Mouse (Mus musculus) thymus, postnatal 10 days (tissue): Measurements from ENCODE around the gene Kcnj6.
A peak's percentile ranks its signal among the peaks of the same experiment; 100 is the strongest.
"Not testable (repeated sequence)": the region's sequence is repeated elsewhere in the genome, so short reads cannot be mapped to it uniquely, and the experiment has no call there.

Experiments
- DNase-seq, 2 experiments: peaks; one replicate each; pipeline ENCODE4 v3.0.0; 2021; ENCODE audit warnings: low spot score in 2 of 2

The Kcnj6 gene

DNA sequence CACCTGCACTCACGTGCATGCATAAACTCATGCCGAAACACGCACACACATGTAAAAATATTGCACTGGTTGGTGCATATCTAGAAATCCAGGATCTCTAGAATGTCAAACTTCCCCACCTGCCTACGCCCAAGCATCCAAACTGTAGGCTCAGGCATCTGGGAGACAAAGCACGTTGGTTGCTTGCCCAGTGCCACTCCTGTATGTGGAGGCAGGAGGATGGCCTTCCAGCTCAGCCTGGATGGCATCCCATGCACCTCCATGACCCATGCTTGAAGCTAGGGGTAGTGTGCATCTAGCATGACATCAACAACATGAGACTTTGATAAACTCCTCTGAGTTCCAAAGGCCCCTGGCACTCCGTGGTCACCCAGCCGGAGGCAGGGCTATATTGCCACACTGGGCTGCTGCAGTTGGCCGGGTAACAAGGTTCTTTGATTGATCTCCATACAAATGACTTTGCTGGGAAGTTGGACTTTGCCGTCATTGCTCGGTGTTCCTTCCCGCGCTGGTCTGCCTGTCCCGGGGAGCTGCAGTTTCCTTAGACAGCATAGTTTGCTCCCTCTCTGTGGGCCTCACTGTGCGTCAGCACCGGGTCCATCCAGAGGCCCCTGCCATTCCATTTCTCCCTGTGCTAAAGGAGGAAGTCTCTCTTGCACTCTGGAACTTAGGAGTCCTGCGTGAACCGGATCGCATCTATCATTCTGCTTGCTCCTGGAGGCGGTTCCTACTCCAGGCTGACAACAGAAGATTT, 144.9 kb downstream of the Kcnj6 start:
- no peak for DNase-seq

- DNase-seq, result no peak
Observed at GRCm38 (mm10) chr16:94850393-94850792, 147.1 kb downstream of the Kcnj6 start.

GRCm38 (mm10) chr16:94845996-94846395, 151.5 kb downstream of the Kcnj6 start:
- DNase-seq, result no peak

DNA sequence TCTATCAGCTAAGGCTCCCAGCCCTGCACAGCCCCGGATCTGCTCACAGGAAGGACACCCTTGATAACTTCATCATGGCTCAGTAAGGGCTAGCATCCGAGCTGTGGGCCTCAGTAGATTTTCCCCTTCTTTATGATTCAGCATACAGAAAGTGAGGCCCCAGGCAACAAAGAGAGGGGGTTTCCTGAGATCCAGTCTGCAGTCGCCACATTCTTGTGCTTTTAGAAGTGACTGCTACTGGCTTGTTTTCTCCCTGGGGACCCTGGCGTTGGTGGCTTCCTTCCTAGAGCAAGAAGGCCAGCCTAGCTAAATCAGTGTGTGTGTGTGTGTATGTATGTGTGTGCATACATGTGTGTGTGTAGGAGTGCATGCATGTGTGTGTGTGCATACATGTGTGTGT, 152.7 kb downstream of the Kcnj6 start:
- DNase-seq, result no peak

DNA sequence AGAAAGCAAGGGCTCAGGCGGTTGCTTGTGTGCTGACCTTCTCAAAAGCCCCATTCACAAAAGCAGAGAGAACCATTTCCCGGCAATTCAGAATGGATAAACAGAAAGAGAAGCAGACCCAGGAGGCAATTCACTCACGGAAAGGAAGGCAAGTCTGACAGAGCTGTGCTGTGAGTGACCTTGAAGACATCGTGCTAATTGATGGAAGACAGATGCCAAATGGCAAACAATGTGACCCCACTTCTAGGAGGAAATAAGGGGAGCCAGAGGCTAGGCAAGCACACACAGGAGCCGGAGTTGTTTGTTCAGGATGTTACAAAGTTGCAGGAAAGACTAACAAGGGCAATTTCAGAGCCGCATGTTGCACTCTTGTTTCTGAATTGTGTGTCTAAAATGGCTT, 158.1 kb downstream of the Kcnj6 start:
- DNase-seq, result no peak

DNA sequence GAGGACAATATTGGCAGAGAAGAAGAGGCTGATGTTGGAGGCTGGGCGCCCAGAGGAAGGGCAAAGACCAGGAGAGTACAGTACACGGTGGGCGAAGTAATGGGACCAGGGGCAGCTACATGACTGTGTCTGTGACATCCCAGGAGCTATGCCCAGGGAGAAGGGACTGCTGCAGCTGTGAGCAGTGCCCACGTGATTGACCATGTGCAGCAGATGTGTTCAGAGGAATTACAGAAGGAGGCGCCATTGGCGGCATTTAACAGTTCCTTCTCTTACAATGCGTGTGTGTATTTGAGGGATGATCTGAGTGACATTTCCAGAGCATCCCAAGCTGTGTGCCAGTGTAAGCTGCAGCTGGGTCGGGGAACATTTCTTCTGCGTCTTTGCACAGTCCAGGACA, 159.6 kb downstream of the Kcnj6 start:
- DNase-seq, result no peak

DNA sequence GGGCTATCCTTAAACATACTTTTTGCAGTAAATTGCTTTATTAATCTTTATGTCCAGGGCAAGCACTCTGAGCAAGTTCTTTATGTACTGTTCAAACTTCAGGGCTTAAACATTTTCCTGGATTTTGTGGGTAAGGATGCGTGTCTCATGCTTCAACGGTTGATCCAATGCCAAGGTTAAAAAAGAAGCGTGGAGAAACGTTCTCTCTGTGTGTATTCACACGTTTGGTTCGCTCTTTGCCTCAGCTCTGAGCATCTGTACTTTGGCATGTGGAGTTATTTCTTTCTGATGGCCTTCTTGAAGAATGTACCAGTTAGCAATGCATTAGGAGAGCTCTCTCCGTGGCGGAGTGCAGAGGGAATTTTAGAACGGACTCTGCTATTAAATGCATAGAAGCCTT, 163.0 kb downstream of the Kcnj6 start:
- DNase-seq, result no peak

DNA sequence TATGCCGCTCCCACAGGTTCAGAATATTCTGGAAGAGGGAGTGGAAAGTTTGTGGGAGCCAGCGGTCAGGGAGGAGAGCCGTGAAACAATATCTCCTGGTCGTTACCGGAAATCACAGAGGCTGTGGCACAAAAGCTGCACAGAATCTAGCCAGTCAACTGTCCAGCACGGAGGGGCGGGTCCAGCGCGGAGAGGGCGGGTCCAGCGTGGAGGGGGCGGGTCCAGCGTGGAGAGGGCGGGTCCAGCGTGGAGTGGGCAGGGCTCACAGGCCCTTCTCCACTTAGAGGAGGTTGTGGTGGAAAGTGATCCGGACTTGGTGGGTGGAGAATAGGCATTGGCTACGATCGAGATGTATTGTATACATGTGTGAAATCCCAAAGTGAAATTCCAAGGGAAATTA, 169.3 kb downstream of the Kcnj6 start:
- no peak for DNase-seq

DNA sequence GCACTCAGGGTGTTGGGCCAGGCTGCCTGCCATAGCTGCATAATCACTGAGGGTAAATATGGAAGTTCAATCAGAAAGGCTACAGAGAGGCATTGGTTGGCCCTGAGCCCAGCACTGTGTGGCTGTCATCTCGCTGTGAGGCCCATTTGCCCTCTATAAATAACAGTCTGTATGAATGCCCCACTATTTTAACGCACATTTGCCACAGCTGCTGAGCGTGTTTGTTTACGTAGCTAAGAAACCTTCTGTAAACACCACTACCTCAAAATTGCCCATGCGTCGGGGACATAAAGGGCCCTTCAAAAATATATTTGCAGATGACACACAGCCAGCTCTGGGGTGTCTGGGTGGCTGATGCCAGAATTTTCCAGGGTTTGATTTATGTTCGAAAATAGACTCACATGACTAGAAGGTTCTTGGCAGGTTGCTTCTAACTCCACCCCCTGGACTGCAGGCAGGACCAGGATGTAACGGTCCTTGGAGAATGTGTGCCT, 170.4 kb downstream of the Kcnj6 start:
- DNase-seq, result no peak

DNA sequence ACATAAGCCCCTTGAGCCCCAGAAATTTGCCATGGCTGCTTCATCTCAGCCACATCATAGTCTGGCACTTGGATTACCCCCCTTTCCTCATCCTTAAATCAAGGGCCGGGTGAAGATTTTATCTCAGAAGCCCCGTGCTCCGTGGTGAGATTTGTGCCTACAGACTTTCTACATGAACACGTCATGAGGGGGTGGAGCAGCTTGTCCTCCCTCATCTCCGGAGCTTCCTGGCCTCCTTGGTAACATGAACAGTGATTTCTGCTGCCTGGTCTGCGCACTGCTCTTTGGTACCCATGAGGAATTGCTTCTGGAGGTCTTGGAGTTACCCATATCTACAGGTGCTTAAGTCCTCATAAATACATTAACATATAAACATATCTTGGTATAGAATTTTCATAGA, 172.2 kb downstream of the Kcnj6 start:
- DNase-seq, result no peak

GRCm38 (mm10) chr16:94822611-94823010, 174.9 kb downstream of the Kcnj6 start:
- no peak for DNase-seq

GRCm38 (mm10) chr16:94821610-94822009, 175.9 kb downstream of the Kcnj6 start:
- DNase-seq, result no peak

DNA sequence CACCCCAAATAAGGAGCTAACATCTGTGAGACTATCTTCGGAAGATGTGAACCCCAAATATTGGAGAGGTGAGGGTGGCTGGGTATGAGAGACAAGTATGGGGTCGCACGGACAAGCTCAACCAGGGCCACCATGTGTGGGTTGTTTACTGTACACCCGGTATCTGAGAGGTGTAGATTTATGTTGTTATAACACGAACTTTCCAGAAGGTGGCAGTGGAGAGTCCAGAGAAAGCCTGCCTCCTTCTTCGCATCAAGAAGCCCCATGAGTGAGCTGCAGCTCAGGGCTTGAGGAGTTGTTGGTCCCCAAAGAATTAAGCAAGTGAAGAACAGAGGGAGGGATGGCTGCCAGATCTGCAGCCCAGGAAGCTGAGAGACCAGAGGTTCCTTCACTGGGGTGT, 181.1 kb downstream of the Kcnj6 start:
- DNase-seq, result peak in 1 of 2 experiments; percentile 50

GRCm38 (mm10) chr16:94815891-94816290, 181.6 kb downstream of the Kcnj6 start:
- no peak for DNase-seq

GRCm38 (mm10) chr16:94809286-94809685, 188.2 kb downstream of the Kcnj6 start:
- DNase-seq, result not testable (repeated sequence)

- DNase-seq, result no peak
Observed at GRCm38 (mm10) chr16:94798241-94798640, 199.3 kb downstream of the Kcnj6 start.

DNA sequence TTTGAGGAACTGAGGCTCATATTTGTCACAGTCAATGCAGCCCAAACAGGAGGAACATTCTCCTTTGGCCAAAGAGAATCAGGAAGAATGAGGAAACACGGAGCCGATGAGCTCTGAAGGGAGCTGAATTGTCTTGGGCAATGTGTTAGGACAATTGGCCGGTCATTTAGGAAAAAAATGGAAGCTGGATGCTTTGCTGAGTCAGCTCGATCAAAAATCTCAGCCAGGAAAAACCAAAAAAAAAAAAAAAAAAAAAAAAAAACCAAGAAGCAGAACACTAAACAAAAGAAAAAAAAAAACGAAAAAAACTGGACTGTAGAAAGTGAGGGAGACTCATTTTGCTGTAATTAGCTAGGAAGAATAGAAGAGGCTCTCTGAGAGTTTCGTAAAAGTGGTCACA, 200.1 kb downstream of the Kcnj6 start:
- DNase-seq, result no peak

DNA sequence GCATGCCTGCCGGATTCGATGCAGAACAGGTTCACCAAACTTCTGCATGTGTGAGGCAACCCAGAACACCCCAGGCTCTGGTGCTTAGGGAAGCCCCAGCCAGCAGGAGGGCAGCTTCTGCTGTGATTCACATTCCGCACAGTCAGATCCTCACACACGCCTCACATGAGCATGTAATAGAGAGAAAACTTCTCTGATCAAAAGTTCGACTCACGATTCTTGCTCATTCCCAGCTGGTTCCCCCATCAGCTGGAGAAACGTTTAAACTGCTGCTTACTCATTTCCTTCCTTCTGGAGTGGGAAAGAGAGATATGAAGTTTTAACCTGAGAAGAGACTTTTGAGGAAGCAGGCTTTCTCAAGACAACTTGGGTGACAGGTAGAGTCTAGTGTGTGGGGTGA, 204.5 kb downstream of the Kcnj6 start:
- no peak for DNase-seq

GRCm38 (mm10) chr16:94789958-94790357, 207.5 kb downstream of the Kcnj6 start:
- DNase-seq, result peak in 1 of 2 experiments; percentile 30

DNA sequence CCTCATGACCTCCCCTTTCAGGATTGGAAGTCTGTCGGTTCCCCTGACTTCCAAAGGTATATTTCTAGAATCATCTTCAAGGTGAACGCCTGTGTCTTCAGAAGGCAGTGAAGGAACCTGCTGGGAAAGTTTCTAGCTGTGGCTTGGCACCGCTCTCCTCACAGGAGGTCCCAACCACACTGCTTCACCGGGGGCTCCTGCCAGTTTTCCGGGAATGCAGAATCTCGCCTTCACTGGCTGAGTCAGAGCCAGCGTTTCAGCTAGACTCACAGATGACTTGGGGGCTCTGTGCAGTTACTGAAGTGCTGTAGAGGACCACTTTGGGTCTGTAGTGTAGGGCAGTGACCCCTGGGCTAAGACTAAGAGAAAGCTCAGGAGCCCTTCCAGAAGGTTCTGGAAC, 208.8 kb downstream of the Kcnj6 start:
- DNase-seq, result no peak

DNA sequence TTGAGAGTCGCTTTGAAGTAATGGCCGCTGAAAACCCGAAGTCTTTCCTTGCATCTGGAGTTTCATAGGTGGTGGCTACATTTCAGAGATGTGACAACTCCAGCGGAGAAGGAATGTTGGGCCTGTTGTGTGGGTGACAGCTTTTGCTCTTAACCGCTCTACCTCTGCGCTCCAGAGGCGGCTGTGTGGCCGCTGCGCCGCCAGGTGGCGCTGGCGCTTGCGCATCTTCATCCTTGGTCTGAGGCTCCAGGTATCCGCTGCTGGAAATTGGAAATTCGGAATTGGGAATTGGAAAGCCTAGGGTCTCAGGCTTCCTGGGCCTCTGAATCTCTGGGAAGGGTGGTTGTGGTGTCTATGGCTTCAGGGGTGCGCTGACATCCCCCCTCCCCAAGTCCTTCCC, 209.3 kb downstream of the Kcnj6 start:
- peak in 1 of 2 experiments; percentile 30 for DNase-seq

DNA sequence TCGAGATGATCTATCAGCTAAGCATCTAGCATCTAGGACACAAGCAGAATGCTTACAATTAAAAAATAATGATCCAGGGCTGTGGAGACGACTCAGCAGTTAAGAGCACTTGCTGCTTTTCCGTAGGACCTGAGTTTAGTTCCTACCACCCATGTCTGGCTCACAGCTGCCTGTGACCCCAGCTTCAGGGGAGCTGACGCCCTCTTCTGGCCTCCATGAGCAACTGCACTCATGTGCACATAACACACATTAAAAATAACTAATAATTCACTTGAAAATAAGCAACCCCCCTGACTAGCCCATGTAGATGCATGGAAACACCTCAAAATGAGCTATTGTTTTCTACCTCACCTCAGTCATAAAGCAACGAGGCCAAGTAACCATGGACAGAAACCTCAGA, 211.6 kb downstream of the Kcnj6 start:
- no peak for DNase-seq

DNA sequence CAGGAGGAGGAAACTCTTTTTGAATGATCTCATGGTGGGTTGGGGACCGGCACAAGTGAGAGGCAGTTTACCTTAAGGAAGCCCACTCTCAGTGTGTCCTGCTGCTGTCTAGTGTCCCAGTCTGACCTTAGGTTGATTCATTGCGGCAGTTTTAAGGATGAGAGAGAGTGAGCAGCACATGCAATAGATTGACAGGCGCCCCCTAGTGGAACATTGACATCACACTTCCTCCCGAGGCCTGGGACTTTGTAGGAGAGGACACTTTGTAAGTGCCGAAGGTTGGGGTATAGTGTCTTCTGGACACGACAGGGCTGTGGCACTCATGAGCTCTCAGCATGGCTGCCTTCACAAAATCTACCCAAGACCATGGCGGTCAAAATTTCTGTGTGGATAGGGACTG, 213.8 kb downstream of the Kcnj6 start:
- peak in 1 of 2 experiments; percentile 19 for DNase-seq
